Mouse (Mus musculus): ENCODE measurements at regions not wholly inside any gene's neighbourhood (a gene's known extent, or its start where the extent isn't known, plus 50 kb on each side); places are given as distances from the start of the nearest gene placed in this dataset.
A peak's percentile ranks its signal among the peaks of the same experiment; 100 is the strongest.

- no peak for TF ChIP-seq CTCF (IDR thresholded peaks at IDR 0.05; ENCODE audit: borderline replicate concordance, extremely low read depth, insufficient read depth, insufficient read length)
- no peak for TF ChIP-seq POLR2A (IDR thresholded peaks at IDR 0.05; ENCODE audit: borderline replicate concordance, extremely low read depth, insufficient read depth, insufficient read length, poor library complexity, severe bottlenecking)
- DNase-seq (ENCODE audit: low read depth) = no peak
Measured at GRCm38 (mm10) chr17:63754399-63754798, 108.5 kb upstream of the Fer start.

DNA sequence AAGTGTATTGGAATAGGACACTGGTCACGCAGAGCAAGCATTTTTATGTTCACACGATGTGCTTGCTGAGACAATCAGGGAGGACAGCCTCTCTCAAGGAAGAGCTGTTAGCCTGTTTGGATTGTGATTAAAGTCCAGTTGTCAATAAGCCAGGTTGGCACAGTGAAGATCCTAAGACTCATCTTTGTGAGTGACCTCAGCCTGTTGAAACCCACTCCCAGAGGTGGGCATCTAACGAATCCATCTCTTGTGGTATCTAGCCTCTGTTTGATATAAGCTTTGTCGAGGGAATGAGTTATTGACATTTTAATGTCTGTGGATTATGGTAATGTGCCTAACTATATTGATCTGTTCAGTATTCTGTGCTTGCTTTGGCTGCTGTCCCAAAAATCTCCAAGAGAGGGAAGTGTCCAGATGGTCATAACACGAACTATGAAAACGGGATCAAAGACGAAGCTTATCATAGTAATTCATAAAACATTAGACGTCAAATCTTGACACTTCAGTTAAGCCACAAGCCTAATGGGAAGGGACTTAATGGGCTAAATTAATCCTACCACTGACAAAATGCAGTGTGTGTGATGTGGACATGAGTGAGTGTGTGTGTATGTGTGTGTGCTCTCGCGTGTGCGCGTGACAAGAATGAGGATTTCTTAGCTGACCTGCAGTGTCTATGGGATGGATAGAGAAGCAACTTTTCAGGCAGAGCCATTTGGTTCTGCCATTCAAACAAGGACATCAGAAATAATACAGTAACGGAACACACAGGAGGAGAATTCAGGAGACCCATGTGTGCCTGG lies 104.8 kb upstream of the Fer start:
- TF ChIP-seq CTCF (IDR thresholded peaks at IDR 0.05; ENCODE audit: borderline replicate concordance, extremely low read depth, insufficient read depth, insufficient read length) (no peak), POLR2A (IDR thresholded peaks at IDR 0.05; ENCODE audit: borderline replicate concordance, extremely low read depth, insufficient read depth, insufficient read length, poor library complexity, severe bottlenecking) (no peak)
- peak; percentile 53 for DNase-seq (ENCODE audit: low read depth)

GRCm38 (mm10) chr17:63758817-63759404 lies 104.0 kb upstream of the Fer start:
- DNase-seq (ENCODE audit: low read depth) = peak; percentile 52
- TF ChIP-seq POLR2A (IDR thresholded peaks at IDR 0.05; ENCODE audit: borderline replicate concordance, extremely low read depth, insufficient read depth, insufficient read length, poor library complexity, severe bottlenecking) (no peak), CTCF (IDR thresholded peaks at IDR 0.05; ENCODE audit: borderline replicate concordance, extremely low read depth, insufficient read depth, insufficient read length) (no peak)

GRCm38 (mm10) chr17:63761058-63761457 lies 101.8 kb upstream of the Fer start:
- no peak for DNase-seq (ENCODE audit: low read depth)
- TF ChIP-seq CTCF (IDR thresholded peaks at IDR 0.05; ENCODE audit: borderline replicate concordance, extremely low read depth, insufficient read depth, insufficient read length) (no peak), POLR2A (IDR thresholded peaks at IDR 0.05; ENCODE audit: borderline replicate concordance, extremely low read depth, insufficient read depth, insufficient read length, poor library complexity, severe bottlenecking) (no peak)

DNA sequence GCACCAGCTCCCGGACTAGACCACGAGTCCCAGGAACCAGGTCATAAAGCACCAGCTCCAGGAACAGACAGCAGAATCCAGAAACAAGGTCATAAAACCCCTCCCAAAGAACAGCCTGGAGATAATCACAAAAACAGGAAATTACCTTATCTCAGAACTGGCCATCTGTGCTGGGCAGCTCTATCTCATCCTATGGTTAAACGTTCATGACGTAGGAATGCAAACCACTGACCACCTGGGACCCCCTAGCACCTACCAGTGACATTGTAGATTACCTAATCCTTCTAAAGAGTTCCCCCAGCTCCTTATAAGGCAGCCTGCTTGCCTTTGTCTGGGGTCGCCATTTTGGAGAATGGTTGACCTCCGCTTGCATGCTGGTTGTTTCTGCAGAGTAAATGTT lies 91.8 kb upstream of the Fer start:
- DNase-seq (ENCODE audit: low read depth) = no peak
- no peak for TF ChIP-seq CTCF (IDR thresholded peaks at IDR 0.05; ENCODE audit: borderline replicate concordance, extremely low read depth, insufficient read depth, insufficient read length)
- TF ChIP-seq POLR2A (IDR thresholded peaks at IDR 0.05; ENCODE audit: borderline replicate concordance, extremely low read depth, insufficient read depth, insufficient read length, poor library complexity, severe bottlenecking) = no peak

GRCm38 (mm10) chr17:63784381-63785116 lies 78.3 kb upstream of the Fer start:
- peak; percentile 16 for DNase-seq (ENCODE audit: low read depth)
- TF ChIP-seq POLR2A (IDR thresholded peaks at IDR 0.05; ENCODE audit: borderline replicate concordance, extremely low read depth, insufficient read depth, insufficient read length, poor library complexity, severe bottlenecking) = no peak
- no peak for TF ChIP-seq CTCF (IDR thresholded peaks at IDR 0.05; ENCODE audit: borderline replicate concordance, extremely low read depth, insufficient read depth, insufficient read length)

GRCm38 (mm10) chr17:63786444-63786843 lies 76.4 kb upstream of the Fer start:
- no peak for DNase-seq (ENCODE audit: low read depth)
- TF ChIP-seq CTCF (IDR thresholded peaks at IDR 0.05; ENCODE audit: borderline replicate concordance, extremely low read depth, insufficient read depth, insufficient read length) (no peak), POLR2A (IDR thresholded peaks at IDR 0.05; ENCODE audit: borderline replicate concordance, extremely low read depth, insufficient read depth, insufficient read length, poor library complexity, severe bottlenecking) (no peak)

DNA sequence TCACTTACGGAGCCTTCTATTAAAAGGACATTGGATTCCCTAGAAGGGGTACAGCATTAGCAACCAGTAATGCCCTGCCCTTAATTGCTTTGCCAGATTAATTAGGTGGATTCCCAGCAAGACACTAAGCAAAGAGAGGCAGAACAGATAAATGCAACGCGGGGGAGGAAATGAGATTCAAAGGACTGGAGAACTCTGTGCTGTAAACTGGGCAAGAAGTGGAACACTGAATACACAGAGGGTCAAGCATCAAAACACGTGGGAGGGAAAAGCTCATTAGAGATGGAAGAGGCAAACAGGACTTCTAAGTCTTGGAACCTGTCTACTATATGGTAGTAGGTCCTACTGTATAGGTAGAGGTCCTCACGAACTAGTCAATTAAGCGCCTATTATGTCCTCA lies 68.5 kb upstream of the Fer start:
- no peak for TF ChIP-seq POLR2A (IDR thresholded peaks at IDR 0.05; ENCODE audit: borderline replicate concordance, extremely low read depth, insufficient read depth, insufficient read length, poor library complexity, severe bottlenecking)
- TF ChIP-seq CTCF (IDR thresholded peaks at IDR 0.05; ENCODE audit: borderline replicate concordance, extremely low read depth, insufficient read depth, insufficient read length) = no peak
- peak; percentile 31 for DNase-seq (ENCODE audit: low read depth)

DNA sequence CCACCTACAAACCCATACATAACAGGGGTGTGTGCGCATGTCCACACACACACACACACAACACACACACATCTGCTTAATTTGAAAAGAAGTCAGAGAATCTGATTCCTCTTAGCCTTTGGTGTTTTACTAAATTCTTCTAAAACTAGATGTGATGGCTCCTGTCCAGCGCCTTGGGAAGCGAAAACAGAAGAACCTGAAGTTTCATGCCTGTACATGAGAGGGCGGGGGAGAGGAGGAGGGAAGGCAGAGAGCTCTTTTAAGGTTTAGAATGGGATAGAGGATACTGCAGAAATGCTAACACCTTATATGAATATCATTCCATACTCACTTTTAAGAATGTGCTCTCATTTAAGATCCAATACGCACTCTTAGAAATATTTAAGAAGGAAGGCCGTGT lies 64.5 kb upstream of the Fer start:
- no peak for TF ChIP-seq CTCF (IDR thresholded peaks at IDR 0.05; ENCODE audit: borderline replicate concordance, extremely low read depth, insufficient read depth, insufficient read length)
- TF ChIP-seq POLR2A (IDR thresholded peaks at IDR 0.05; ENCODE audit: borderline replicate concordance, extremely low read depth, insufficient read depth, insufficient read length, poor library complexity, severe bottlenecking) = no peak
- DNase-seq (ENCODE audit: low read depth) = no peak

GRCm38 (mm10) chr17:63798961-63799531 lies 63.8 kb upstream of the Fer start:
- TF ChIP-seq CTCF (IDR thresholded peaks at IDR 0.05; ENCODE audit: borderline replicate concordance, extremely low read depth, insufficient read depth, insufficient read length) = no peak
- no peak for TF ChIP-seq POLR2A (IDR thresholded peaks at IDR 0.05; ENCODE audit: borderline replicate concordance, extremely low read depth, insufficient read depth, insufficient read length, poor library complexity, severe bottlenecking)
- DNase-seq (ENCODE audit: low read depth) = no peak

DNA sequence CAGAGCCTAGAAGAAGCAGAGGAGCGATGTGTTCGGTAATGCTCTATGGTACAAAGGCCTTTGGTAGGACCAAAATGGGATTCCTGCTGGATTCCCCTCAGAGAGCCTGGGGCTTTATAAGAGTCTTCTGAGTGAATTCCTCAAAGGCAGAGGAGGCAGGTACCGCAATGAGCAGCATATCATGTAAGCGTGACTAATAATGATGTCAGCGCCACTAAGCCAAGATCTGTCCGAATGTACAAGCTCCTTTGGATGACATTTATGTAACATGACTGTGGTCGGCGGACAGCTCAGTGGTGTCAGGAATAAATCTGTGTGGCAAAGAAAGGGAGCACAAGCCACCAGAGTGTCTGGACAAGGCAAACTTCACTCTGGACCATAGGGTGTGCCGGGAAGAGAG lies 61.5 kb upstream of the Fer start:
- DNase-seq (ENCODE audit: low read depth) = no peak
- TF ChIP-seq CTCF (IDR thresholded peaks at IDR 0.05; ENCODE audit: borderline replicate concordance, extremely low read depth, insufficient read depth, insufficient read length) (no peak), POLR2A (IDR thresholded peaks at IDR 0.05; ENCODE audit: borderline replicate concordance, extremely low read depth, insufficient read depth, insufficient read length, poor library complexity, severe bottlenecking) (no peak)

Data from brain, embryonic 14.5 days (tissue).